In the genomic region with DNA sequence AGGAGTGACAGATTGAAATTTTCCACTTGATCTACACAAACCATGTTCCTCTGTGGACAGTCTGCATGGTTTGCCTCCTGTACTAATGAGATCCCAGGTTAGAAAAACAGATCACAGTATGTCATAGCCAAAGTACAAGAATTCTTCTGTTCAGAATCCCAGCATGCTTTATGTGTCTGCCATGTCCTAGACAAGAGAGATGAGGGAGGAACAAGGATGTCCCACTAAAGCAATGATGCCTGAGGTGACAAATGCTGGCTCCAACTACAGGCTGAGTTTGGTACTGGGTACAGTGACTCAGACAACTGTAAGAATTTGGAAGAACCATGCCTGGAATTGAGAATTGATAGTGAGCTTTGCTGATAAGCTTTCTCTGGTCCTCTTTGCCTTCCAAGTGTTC, we compare ENCODE assay signal across 23 mouse cellular contexts. TPM values are rescaled to one million over a fixed set of nuclear protein-coding genes. Genes with fewer than 3 reads are reported as not detected.
A peak's percentile ranks its signal among the peaks of the same experiment; 100 is the strongest.
DNase-seq lines count a peak whose midpoint lies in the region; ATAC-seq and TF ChIP-seq lines count a peak whose summit lies in the region.
"Had no signal": no experiment of that assay in that cellular context is flagged by ENCODE, and none has a peak within 500 bp of the region (broad histone marks: within the 10 kb centered on the region; RNA-seq: fewer than 3 reads in every experiment).

No protein-coding gene starts in this region.

- no peak for TF ChIP-seq EP300 in liver, postnatal 0 days (IDR thresholded peaks at IDR 0.05; ENCODE audit: low read depth)

- peaks cover 14% of the 10 kb centered on the region; the same call in 1 of the 2 replicates for H3K4me1 ChIP-seq in hindbrain, embryonic 10.5 days (replicated peaks)
- no peaks in the 10 kb centered on the region for H3K4me1 ChIP-seq in hindbrain, embryonic 12.5 days
- peaks cover 11% of the 10 kb centered on the region; the same call in 1 of the 2 replicates for H3K4me1 ChIP-seq in liver, postnatal 0 days (ENCODE audit: insufficient read depth)
- H3K4me1 ChIP-seq: embryonic facial prominence, embryonic 12.5 days; limb, embryonic 12.5 days had no signal

- H3K9me3 ChIP-seq in hindbrain, embryonic 10.5 days = no peaks in the 10 kb centered on the region
- H3K9me3 ChIP-seq in hindbrain, embryonic 12.5 days (replicated peaks) = no peaks in the 10 kb centered on the region
- H3K9me3 ChIP-seq in liver, postnatal 0 days (ENCODE audit: low read length) = no peaks in the 10 kb centered on the region
- H3K9me3 ChIP-seq: embryonic facial prominence, embryonic 12.5 days; heart, embryonic 10.5 days; limb, embryonic 12.5 days had no signal

- no peaks in the 10 kb centered on the region for H3K36me3 ChIP-seq in hindbrain, embryonic 10.5 days
- H3K36me3 ChIP-seq in hindbrain, embryonic 12.5 days = no peaks in the 10 kb centered on the region
- H3K36me3 ChIP-seq in liver, postnatal 0 days (replicated peaks; ENCODE audit: insufficient read depth, low read length) = no peaks in the 10 kb centered on the region
- H3K36me3 ChIP-seq: embryonic facial prominence, embryonic 12.5 days; heart, embryonic 10.5 days; limb, embryonic 12.5 days had no signal

- ATAC-seq in hindbrain, embryonic 12.5 days (ENCODE audit: low FRiP score) = no peak
- ATAC-seq in liver, postnatal 0 days = no peak
- no peak for ATAC-seq in monocyte, adult 5-6 weeks (replicated peaks; ENCODE audit: insufficient number of reproducible peaks, low FRiP score, low TSS enrichment, poor library complexity, severe bottlenecking)
- ATAC-seq: inflammation-experienced regulatory T-cells, adult 6 months; midbrain, embryonic 16.5 days had no signal

- TF ChIP-seq CTCF in liver, postnatal 0 days (IDR thresholded peaks at IDR 0.05; ENCODE audit: low read depth) = no peak; the same call in 1 of the 2 replicates

- no peak overlapping the region for H3K4me2 ChIP-seq in hindbrain, embryonic 12.5 days (replicated peaks)
- H3K4me2 ChIP-seq in liver, postnatal 0 days (ENCODE audit: low read depth, low read length) = no peak overlapping the region
- H3K4me2 ChIP-seq: embryonic facial prominence, embryonic 12.5 days; limb, embryonic 12.5 days had no signal

- no peak overlapping the region for H3K4me3 ChIP-seq in hindbrain, embryonic 10.5 days
- no peak overlapping the region for H3K4me3 ChIP-seq in hindbrain, embryonic 12.5 days
- H3K4me3 ChIP-seq in liver, postnatal 0 days (ENCODE audit: low read depth, low read length) = no peak overlapping the region
- H3K4me3 ChIP-seq: embryonic facial prominence, embryonic 12.5 days; heart, embryonic 10.5 days; limb, embryonic 12.5 days had no signal

- H3K27ac ChIP-seq in hindbrain, embryonic 10.5 days = peak overlapping the region; percentile 42; the same call in 1 of the 2 replicates
- no peak overlapping the region for H3K27ac ChIP-seq in hindbrain, embryonic 12.5 days
- H3K27ac ChIP-seq in liver, postnatal 0 days (ENCODE audit: low read depth) = 0 out of 2 replicates have a peak overlapping the region, but pooled peaks have one; percentile 7
- H3K27ac ChIP-seq: embryonic facial prominence, embryonic 12.5 days; heart, embryonic 10.5 days; limb, embryonic 12.5 days; liver, embryonic 14.5 days had no signal

- DNase-seq in hindbrain, embryonic 10.5 days (ENCODE audit: low spot score) = no peak
- DNase-seq in liver, postnatal 0 days = no peak
- no peak for DNase-seq in liver
- DNase-seq in 3T3-L1 (ENCODE audit: low read depth, low spot score) = peak; percentile 9
- peak; percentile 31 for DNase-seq in Muller cell, postnatal 12 days (ENCODE audit: inconsistent ontology term)
- DNase-seq in kidney, postnatal 4 days = no peak
- DNase-seq: adrenal gland, postnatal 25 days; cerebellum, adult 9-10 months; heart, postnatal 4 days; kidney, adult 8-10 months; kidney, postnatal 14 days; lung, postnatal 14 days; right cerebral cortex, postnatal 14 days; spleen, adult 18-20 months had no signal

- no peaks in the 10 kb centered on the region for H3K27me3 ChIP-seq in hindbrain, embryonic 10.5 days (ENCODE audit: insufficient read depth, poor library complexity, severe bottlenecking)
- no peaks in the 10 kb centered on the region for H3K27me3 ChIP-seq in hindbrain, embryonic 12.5 days
- H3K27me3 ChIP-seq in liver, postnatal 0 days (ENCODE audit: insufficient read depth, low read length) = no peaks in the 10 kb centered on the region
- H3K27me3 ChIP-seq: embryonic facial prominence, embryonic 12.5 days; limb, embryonic 12.5 days had no signal

- H3K9ac ChIP-seq in hindbrain, embryonic 12.5 days = no peak overlapping the region
- H3K9ac ChIP-seq in liver, postnatal 0 days (replicated peaks) = no peak overlapping the region
- H3K9ac ChIP-seq: embryonic facial prominence, embryonic 12.5 days; limb, embryonic 12.5 days; liver, embryonic 14.5 days had no signal

RNA-seq across cellular contexts. Expression of a gene that starts 24.6 kb away (rescaled TPM):
- 23.5 and 23.6 TPM in 2 replicates for polyA plus RNA-seq in hindbrain, embryonic 10.5 days (2016; fragmentation: Nextera tagmentation; extraction: Ambion mirVana)
- 27.7 and 28.3 TPM in 2 replicates for polyA plus RNA-seq in hindbrain, embryonic 12.5 days (2016; fragmentation: Nextera tagmentation; extraction: Ambion mirVana)
- polyA plus RNA-seq in liver, postnatal 0 days (2015; fragmentation: Nextera tagmentation; extraction: Ambion mirVana) = 9.8 and 13.7 TPM in 2 replicates
- not detected in 3 replicates for total RNA-seq in monocyte, adult 5-6 weeks (2017)
- total RNA-seq: neutrophil, adult 5-6 weeks had no signal
- polyA plus RNA-seq: inflammation-experienced regulatory T-cells, adult 6 months had no signal

Comparison
In these comparisons a context has a peak if more than half of its experiments do, and no peak if none do; other contexts are left out.
1. DNase-seq: peak in 3T3-L1 (single experiment) and Muller cell, postnatal 12 days (single experiment); none in hindbrain, embryonic 10.5 days (single experiment), liver, postnatal 0 days (single experiment), liver (single experiment) and kidney, postnatal 4 days (0 of 2).